Mouse (Mus musculus) forebrain, postnatal 0 days (tissue): ENCODE measurements around the gene Mlh3. TPM values are rescaled to one million over a fixed set of nuclear protein-coding genes. Genes with fewer than 3 reads are reported as not detected.

Experiments
- ATAC-seq: fragments of 200-750 bp; cut with Nextera tagmentation; 2 replicates; pipeline ENCODE4 v1.8.0; 2017; ENCODE audit warnings: mild to moderate bottlenecking, moderate library complexity
- DNase-seq: peaks from one replicate; pipeline ENCODE4 v3.0.0-alpha.2; 2015
- H3K27ac ChIP-seq: fragments of 300-500 bp; sonication (generic); 2 replicates; pipeline ENCODE4 v1.5.1; 2014; ENCODE audit warnings: low read depth, mild to moderate bottlenecking, antibody characterized with exemption, low read length, moderate library complexity, mixed read lengths
- H3K27me3 ChIP-seq: fragments of 300-500 bp; sonication (generic); 2 replicates; pipeline ENCODE4 v1.6.1; 2014; ENCODE audit warnings: mild to moderate bottlenecking, low read length, mixed read lengths; ENCODE audit not compliant: insufficient read depth
- H3K36me3 ChIP-seq: fragments of 300-500 bp; sonication (generic); 2 replicates; pipeline ENCODE4 v1.6.1; 2014; ENCODE audit warnings: mild to moderate bottlenecking, moderate library complexity; ENCODE audit not compliant: insufficient read depth
- H3K4me1 ChIP-seq: fragments of 300-500 bp; sonication (generic); 2 replicates; pipeline ENCODE4 v1.6.1; 2014; ENCODE audit warnings: antibody characterized with exemption; ENCODE audit not compliant: insufficient read depth
- H3K4me2 ChIP-seq: fragments of 300-500 bp; sonication (generic); 2 replicates; pipeline ENCODE4 v1.6.1; 2014; ENCODE audit warnings: low read depth, mild to moderate bottlenecking, moderate library complexity
- H3K4me3 ChIP-seq: fragments of 300-500 bp; sonication (generic); 2 replicates; pipeline ENCODE4 v1.5.1; 2014; ENCODE audit warnings: low read depth, low read length, mixed read lengths
- H3K9ac ChIP-seq: fragments of 300-500 bp; sonication (generic); 2 replicates; pipeline ENCODE4 v1.6.1; 2014; ENCODE audit warnings: mild to moderate bottlenecking
- H3K9me3 ChIP-seq: fragments of 300-500 bp; sonication (generic); 2 replicates; pipeline ENCODE4 v1.6.1; 2016; ENCODE audit warnings: low read length
- CTCF ChIP-seq: sonication (generic); IDR thresholded peaks from 2 replicates; pipeline ENCODE4 v1.5.1; 2016; ENCODE audit warnings: antibody characterized with exemption, control low read depth, low read depth
- WGBS: fragments of 180-500 bp; shearing (Covaris S2); extraction: QIAGEN DNeasy Blood & Tissue Kit; methylation state at CpG from one replicate; pipeline ENCODE4 v1.1.7; 2014; 5-methylcytosine and 5-hydroxymethylcytosine counted together
- polyA plus RNA-seq: library from polyadenylated mRNA; unstranded; fragments of >200 nt; fragmentation: Nextera tagmentation; extraction: Ambion mirVana; gene quantifications from 2 replicates; pipeline ENCODE4 v1.2.1, GENCODE M21; 2015
- total RNA-seq: library from RNA; depleted of rRNA; stranded (reverse); fragments of >200 nt; gene quantifications from 2 replicates; pipeline ENCODE4 v1.2.3, GENCODE M21; 2014

Gene Mlh3
- total and polyA plus RNA-seq, 2 experiments from 2014 or later = 5.8 to 10.5 TPM

- peak; percentile 22 for DNase-seq
- no peak; the same call in 1 of the 2 replicates for ATAC-seq
These were observed 10.6 kb upstream of the Mlh3 start for GRCm38 (mm10) chr12:85280845-85281651.

GRCm38 (mm10) chr12:85280105-85280844 is 9.9 kb upstream of the Mlh3 start:
- Histone ChIP-seq H3K4me3 (peak overlapping the region; percentile 72), H3K36me3 (no peaks in the 10 kb centered on the region), H3K9ac (peak overlapping the region; percentile 86), H3K4me2 (peak overlapping the region; percentile 87), H3K9me3 (no peaks in the 10 kb centered on the region), H3K27me3 (no peaks in the 10 kb centered on the region), H3K4me1 (peaks cover 8% of the 10 kb centered on the region; the same call in 1 of the 2 replicates), H3K27ac (peak overlapping the region; percentile 82)
- peak; percentile 99 for ATAC-seq
- WGBS = under 1% methylated on average over 31 of the region's 31 CpGs
- DNase-seq = peak; percentile 96
- TF ChIP-seq CTCF = no peak

More at GRCm38 (mm10) chr12:85280845-85281651, 10.6 kb upstream of the Mlh3 start:
- Histone ChIP-seq H3K36me3 (no peaks in the 10 kb centered on the region), H3K4me1 (peaks cover 8% of the 10 kb centered on the region; the same call in 1 of the 2 replicates), H3K4me3 (peak overlapping the region; percentile 72), H3K27me3 (no peaks in the 10 kb centered on the region), H3K27ac (no peak overlapping the region), H3K9me3 (no peaks in the 10 kb centered on the region), H3K4me2 (peak overlapping the region; percentile 87), H3K9ac (no peak overlapping the region)
- 38% methylated on average over 12 of the region's 12 CpGs for WGBS
- no peak for TF ChIP-seq CTCF

- no peak for TF ChIP-seq CTCF
- H3K9ac ChIP-seq = peak overlapping the region; percentile 86
- peak overlapping the region; percentile 82; the same call in 1 of the 2 replicates for H3K27ac ChIP-seq
- H3K4me2 ChIP-seq = peak overlapping the region; percentile 87
- DNase-seq (no peak), ATAC-seq (peak; percentile 12; the same call in 1 of the 2 replicates)
- peaks cover 8% of the 10 kb centered on the region; the same call in 1 of the 2 replicates for H3K4me1 ChIP-seq
- no peaks in the 10 kb centered on the region for H3K9me3 ChIP-seq
- no peaks in the 10 kb centered on the region for H3K36me3 ChIP-seq
- no peaks in the 10 kb centered on the region for H3K27me3 ChIP-seq
- WGBS = 8% methylated on average over 10 of the region's 10 CpGs
- peak overlapping the region; percentile 72 for H3K4me3 ChIP-seq
These were observed 9.1 kb upstream of the Mlh3 start for GRCm38 (mm10) chr12:85279396-85280080.

- Histone ChIP-seq H3K4me1 (peaks cover 8% of the 10 kb centered on the region; the same call in 1 of the 2 replicates), H3K4me2 (no peak overlapping the region), H3K4me3 (no peak overlapping the region), H3K9me3 (no peaks in the 10 kb centered on the region), H3K36me3 (no peaks in the 10 kb centered on the region), H3K27ac (no peak overlapping the region), H3K9ac (no peak overlapping the region), H3K27me3 (no peaks in the 10 kb centered on the region)
- TF ChIP-seq CTCF = peak; percentile 20; the same call in 1 of the 2 replicates
- no peak for DNase-seq
- no peak for ATAC-seq
- WGBS = 95% methylated on average over 10 of the region's 10 CpGs
These were observed 8.5 kb upstream of the Mlh3 start for GRCm38 (mm10) chr12:85278919-85279318.

GRCm38 (mm10) chr12:85276273-85276672 is 5.9 kb upstream of the Mlh3 start:
- H3K9ac ChIP-seq = no peak overlapping the region
- ATAC-seq (no peak), DNase-seq (no peak)
- WGBS = 61% methylated on average over 5 of the region's 5 CpGs
- H3K27me3 ChIP-seq = no peaks in the 10 kb centered on the region
- H3K4me1 ChIP-seq = peaks cover 8% of the 10 kb centered on the region; the same call in 1 of the 2 replicates
- H3K9me3 ChIP-seq = no peaks in the 10 kb centered on the region
- H3K4me3 ChIP-seq = no peak overlapping the region
- H3K27ac ChIP-seq = no peak overlapping the region
- no peak for TF ChIP-seq CTCF
- no peak overlapping the region for H3K4me2 ChIP-seq
- no peaks in the 10 kb centered on the region for H3K36me3 ChIP-seq

- Histone ChIP-seq H3K27ac (no peak overlapping the region), H3K4me3 (no peak overlapping the region), H3K9ac (no peak overlapping the region), H3K4me2 (no peak overlapping the region), H3K36me3 (no peaks in the 10 kb centered on the region), H3K27me3 (no peaks in the 10 kb centered on the region), H3K4me1 (peaks cover 6% of the 10 kb centered on the region), H3K9me3 (no peaks in the 10 kb centered on the region)
- no peak for TF ChIP-seq CTCF
- DNase-seq = no peak
- 89% methylated on average over 10 of the region's 10 CpGs for WGBS
- no peak for ATAC-seq
These were observed 3.1 kb upstream of the Mlh3 start for GRCm38 (mm10) chr12:85273508-85273907.
